Mouse (Mus musculus) v-Abl transformed pro-B cells (cell line): ENCODE measurements around the gene Obsl1.

ENCODE experiments used
- in situ Hi-C, 2 experiments: fragments of 400-800 bp; cut with MboI; formaldehyde crosslinking; loops; one replicate each; pipeline ENCODE4 v1.15.1; 2025; ENCODE audit not compliant: unreplicated experiment in 2 of 2

Obsl1 gene

DNA sequence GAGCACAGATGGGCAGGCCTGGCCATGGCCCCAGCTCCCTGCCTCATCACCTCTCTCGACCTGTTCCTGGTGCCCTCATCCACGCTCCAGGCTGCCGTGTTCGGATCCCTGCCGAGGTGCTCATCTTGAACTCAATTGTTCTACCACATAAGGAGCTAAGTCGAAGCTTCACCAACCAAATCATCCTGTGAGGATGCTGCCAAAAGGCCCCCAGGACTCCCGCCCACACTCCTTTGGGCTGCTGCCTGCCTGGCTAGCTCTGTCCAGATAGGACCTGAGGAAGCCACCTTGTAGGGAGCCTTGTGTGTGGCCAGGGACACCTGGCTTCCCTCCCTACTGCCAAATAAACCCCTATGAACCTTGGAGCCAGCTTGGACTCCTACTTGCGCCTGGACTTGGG, 63.4 kb downstream of the Obsl1 start:
- in situ Hi-C loops = no loop called here

DNA sequence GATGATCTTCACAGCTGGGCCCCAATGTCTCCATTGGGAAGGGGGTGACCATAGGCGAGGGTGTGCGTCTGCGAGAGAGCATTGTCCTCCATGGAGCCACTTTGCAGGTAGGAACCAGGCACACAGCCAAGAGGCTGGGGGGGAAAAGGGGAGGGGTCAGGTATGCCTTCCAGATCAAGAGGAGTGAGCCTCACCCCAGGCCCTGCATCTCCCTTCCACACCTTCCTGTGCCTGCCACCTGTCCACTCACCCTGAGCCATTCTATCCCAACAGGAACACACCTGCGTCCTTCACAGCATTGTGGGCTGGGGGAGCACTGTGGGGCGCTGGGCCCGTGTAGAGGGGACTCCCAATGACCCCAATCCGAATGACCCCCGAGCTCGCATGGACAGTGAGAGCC, 64.1 kb downstream of the Obsl1 start:
- in situ Hi-C loops = no loop called here

DNA sequence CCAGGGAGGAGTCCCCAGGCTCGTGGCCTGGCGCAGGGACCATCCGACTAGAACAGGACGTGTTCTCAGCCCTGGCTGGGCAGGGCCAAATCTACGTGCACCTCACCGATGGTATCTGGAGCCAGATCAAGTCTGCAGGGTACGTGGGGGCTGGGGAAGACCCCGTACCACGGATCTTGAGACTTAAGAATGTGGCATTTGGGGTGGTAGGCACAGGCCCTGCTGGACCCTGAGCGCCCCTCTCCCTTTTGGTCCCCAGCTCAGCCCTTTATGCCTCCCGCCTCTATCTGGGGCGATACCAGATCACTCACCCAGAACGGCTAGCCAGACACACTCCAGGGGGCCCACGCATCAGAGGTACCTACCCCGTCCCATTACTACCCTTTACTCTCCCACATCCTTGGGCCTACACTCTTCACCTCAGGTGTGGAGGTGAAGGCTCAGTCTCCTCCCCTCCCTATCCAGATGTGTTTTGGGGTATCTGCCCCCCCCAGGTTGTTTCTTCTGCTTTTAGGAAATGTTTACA, 64.7 kb downstream of the Obsl1 start:
- in situ Hi-C loops = no loop called here

DNA sequence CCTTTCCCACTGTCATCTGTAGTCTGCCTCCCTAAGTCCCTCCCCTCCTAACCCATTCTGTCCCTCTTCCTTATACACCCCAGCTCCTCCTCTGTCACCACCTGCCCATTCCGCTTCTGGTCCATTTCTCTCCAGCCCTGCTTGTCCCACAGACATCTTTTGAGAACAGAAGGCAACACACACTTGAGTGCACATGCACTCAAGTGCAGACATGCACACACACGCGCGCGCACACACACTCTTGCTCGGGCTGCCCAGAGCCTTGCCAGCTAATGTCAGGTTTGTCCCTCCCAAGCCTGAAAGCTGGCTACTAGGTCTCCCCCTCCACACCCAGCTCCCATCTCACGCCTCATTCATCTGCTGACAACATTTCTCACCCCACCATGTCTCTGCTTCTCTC, 65.6 kb downstream of the Obsl1 start:
- in situ Hi-C loops = no loop called here

DNA sequence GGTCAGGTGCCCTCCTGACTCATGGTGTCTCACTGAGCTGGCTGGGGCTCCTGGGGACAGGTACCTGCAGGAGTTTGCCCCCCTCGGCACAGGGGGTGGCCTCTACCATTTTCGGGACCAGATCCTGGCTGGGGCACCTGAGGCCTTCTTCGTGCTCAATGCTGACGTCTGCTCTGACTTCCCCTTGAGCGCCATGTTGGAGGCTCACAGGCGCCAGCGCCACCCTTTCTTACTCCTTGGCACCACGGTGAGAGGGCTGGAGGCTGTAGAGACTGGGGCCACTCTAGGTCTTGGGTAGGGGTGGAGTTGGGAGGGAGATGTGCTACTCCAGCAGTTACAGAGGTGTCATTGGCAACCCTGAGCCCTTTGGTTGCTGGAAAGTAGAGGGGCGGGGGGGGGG, 67.5 kb downstream of the Obsl1 start:
- in situ Hi-C loops = loop anchor here in 1 of 2 experiments (5.0 to 10.0 kb wide), 2 partner anchors 34 to 124 kb away; partner anchors contain the start of gene Dnpep

DNA sequence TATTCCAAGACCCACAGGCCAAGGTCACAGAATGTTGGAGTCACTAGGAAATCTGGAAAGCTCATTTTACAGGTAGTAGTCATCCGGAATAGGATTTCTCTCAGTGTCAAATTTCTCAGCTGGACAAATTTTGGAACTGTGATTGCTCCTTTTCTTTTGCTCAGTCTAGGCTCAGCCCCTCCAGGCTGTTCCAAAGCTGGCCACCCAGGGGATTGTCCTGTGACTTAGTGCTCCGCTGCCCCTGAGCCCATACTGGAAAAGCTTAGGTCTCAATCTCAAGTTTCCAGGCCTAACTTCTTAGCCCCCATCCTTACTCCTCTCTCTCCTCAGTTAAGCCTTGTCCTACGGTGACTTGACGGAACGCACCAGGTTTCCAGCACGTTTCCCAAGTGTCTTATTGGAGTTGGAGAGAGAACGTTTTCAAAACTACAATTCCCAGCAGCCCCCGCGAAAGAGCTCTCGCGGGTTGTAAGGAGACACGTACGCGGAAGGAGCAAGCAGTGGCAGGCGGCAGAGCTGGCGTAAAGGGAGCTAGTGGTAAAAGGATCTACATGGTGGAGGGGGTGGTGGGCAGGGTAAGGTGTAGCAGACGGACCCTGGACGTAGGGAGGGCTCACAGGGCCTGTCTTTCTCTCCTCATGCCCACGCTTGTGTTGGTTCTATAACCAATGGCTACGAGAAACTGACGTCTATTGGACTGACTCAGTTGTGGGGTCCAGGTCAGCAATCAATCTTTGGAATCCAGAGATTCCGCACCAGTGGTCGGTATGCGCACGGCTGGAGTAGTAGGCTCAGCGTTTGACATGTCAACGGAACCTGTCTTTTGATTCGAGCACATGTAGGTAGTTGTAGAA, 70.5 kb downstream of the Obsl1 start, which contains the start of gene Gmppa:
TSS of gene Gmppa (plus strand) at position 456 of the 854 bp plus-strand sequence.
- in situ Hi-C loops = loop anchor here in 1 of 2 experiments (5.0 to 10.0 kb wide), 2 partner anchors 37 to 121 kb away; partner anchors contain the start of gene Dnpep
